Mouse (Mus musculus) common myeloid progenitor, adult 5-6 weeks (primary cell): ENCODE measurements at regions not wholly inside any gene's neighbourhood (a gene's known extent, or its start where the extent isn't known, plus 50 kb on each side); places are given as distances from the start of the nearest gene placed in this dataset.

Source experiments
- ATAC-seq: replicated peaks from 2 replicates; pipeline ENCODE4 v1.8.0; 2016; ENCODE audit warnings: low read depth, mild to moderate bottlenecking, moderate TSS enrichment, inconsistent platforms; ENCODE audit not compliant: poor library complexity, severe bottlenecking

GRCm38 (mm10) chr2:174532671-174533363 lies 59.9 kb upstream of the Prelid3b start:
- peak; percentile 66 for ATAC-seq

DNA sequence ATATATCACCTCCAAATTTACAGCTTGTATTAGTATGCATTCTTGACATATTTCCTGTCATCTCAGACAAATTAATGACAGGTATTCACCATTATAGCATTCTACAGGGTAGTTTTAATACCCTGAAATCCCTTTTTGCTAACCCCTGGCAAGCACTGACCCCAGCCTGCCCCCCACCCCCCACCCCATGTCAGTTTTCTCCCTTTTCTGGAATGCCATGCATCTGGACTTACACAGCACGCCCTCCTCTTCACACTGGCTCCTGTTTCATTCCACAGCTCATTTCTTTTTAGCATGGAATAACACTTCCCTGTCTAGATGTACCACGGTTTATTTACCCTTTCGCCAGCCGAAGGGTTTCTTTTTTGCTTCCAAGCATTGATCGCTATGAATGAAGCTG lies 67.8 kb upstream of the Prelid3b start:
- ATAC-seq = no peak

GRCm38 (mm10) chr2:174547207-174547606 lies 74.3 kb upstream of the Prelid3b start:
- ATAC-seq = peak; percentile 60; the same call in 1 of the 2 replicates

DNA sequence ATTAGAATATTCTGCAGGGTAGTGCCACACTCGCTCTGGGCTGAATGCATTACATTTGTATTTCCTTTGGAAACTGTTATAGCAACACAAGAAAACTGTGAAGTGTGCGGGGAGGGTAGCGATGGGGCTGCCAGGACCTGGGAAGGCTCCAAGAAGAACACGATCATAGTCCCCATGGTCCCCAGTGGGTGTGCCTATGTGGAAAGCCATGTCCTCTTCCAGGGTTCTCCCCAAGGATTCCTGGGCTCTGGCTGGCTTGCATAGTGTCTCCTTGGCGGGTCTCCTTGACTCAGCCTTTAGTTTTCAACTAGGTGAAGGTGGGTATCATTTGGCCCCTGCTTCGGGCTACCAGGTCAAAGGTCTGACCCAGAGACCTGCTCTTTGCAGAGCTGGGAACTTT lies 74.8 kb upstream of the Prelid3b start:
- ATAC-seq = no peak

- no peak for ATAC-seq
These were observed 75.9 kb upstream of the Prelid3b start for GRCm38 (mm10) chr2:174548776-174549175.

- no peak for ATAC-seq
These were observed 82.9 kb upstream of the Prelid3b start for GRCm38 (mm10) chr2:174555778-174556177.

DNA sequence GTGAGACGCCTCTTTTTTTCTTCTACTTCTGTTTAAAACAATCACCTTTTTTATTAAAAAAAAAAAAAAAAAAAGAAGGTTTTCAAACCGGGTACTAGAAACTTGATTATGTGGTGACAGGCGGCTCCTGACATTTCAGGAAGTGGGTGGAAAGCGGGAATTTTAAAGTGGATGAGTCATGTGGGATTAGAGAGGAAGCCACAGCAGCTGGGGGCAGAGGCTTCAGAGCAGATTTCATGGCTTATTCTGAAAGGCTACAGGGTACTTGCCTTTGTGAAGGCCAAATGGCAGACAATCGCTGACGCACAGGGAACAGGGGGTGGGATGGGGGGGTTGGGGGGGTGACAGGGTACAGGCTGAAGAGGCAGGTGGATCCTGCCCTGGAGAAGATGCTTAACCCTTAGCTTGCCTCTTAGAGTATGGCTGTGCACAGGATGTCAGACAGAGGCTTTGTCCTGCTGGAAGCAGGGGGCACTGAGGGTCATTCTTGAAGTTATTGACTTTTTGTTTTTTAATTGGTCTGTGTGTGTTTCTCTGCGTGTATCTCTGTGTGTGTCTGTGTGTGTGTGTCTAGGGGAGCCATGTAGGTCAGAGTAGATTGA lies 81.4 kb upstream of the Zfp831 start:
- peak; percentile 23; the same call in 1 of the 2 replicates for ATAC-seq

DNA sequence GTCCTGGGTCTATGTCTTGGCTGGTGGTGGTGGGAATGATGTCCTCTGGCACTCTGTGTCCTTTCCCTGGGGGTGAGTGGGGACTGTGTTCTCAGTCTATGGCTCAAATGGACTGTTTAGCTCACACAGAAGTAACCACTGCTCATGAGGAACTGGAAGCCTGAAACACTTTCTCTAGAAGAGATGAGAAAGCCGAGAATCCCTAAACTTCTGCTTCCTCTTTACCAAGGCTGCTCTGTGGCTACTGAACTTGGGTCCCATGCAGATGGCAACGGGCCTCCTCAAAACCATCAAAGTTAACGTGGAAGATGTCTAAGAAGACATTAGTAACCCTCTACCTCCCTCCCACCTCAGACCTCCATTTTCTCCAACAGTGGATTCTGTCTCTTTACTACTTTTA lies 79.4 kb upstream of the Zfp831 start:
- ATAC-seq = peak; percentile 86

DNA sequence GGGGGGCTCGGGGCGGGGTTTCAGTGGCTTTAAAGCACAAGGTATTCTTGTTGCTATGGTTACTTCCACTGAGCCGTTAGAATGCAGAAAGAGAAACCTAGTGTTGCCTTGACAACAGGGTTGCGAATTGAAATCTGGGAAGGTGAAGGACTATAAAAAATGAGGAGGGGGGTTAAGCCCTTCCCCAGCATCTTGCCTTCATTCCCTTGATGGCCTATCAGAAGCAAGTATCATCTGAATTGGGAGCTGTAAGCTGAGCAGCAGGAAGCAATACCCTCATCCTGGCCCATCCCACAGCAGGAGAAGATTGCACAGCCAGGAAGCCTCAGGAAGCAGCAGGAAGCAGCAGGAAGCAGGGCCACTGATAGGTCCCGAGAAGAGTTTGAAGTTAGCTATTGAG lies 78.5 kb upstream of the Zfp831 start:
- no peak for ATAC-seq

GRCm38 (mm10) chr2:174565891-174566290 lies 77.4 kb upstream of the Zfp831 start:
- no peak for ATAC-seq

GRCm38 (mm10) chr2:174566752-174567151 lies 76.6 kb upstream of the Zfp831 start:
- no peak for ATAC-seq

- no peak for ATAC-seq
These were observed 68.4 kb upstream of the Zfp831 start for GRCm38 (mm10) chr2:174574804-174575507.

- no peak for ATAC-seq
These were observed 67.8 kb upstream of the Zfp831 start for GRCm38 (mm10) chr2:174575546-174575945.

- peak; percentile 83 for ATAC-seq
These were observed 62.2 kb upstream of the Zfp831 start for GRCm38 (mm10) chr2:174580906-174581703.

GRCm38 (mm10) chr2:174584272-174584671 lies 59.1 kb upstream of the Zfp831 start:
- no peak for ATAC-seq
